Mouse (Mus musculus): ENCODE results near the gene Rrbp1.

DNA sequence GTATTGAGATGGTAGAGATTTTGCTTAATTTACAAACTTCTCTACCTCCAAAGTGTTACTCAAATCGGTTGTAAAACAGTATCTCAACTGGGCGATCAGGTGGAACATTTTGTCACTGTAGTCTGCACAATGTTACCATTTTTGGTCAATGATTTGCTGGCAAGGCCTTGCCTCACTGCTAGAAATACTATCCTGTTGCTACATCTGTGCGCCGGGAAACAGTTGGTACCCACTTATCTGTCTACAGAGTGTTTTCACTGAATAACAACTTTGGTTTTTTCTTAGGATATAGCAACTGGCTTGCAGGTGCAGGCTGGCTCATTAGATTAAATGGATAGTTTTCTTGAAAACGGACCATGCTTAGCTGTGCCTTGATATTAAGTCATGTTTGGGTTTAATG is 94.8 kb downstream of the Rrbp1 start:
- no peak for TF ChIP-seq CTCF (IDR thresholded peaks at IDR 0.05; ENCODE audit: insufficient read depth, low read length)
- TF ChIP-seq POLR2A (IDR thresholded peaks at IDR 0.05; ENCODE audit: borderline replicate concordance, extremely low read depth, low read depth, low read length), result no peak
